9 mouse cellular contexts compared by ENCODE assay signal in genomic region chr8:122459990-122460389, GRCm38 (mm10). TPM values are rescaled to one million over a fixed set of nuclear protein-coding genes. Genes with fewer than 3 reads are reported as not detected.
DNase-seq lines count a peak whose midpoint lies in the region; ATAC-seq and TF ChIP-seq lines count a peak whose summit lies in the region.
"Had no signal": no experiment of that assay in that cellular context is flagged by ENCODE, and none has a peak within 500 bp of the region (broad histone marks: within the 10 kb centered on the region; RNA-seq: fewer than 3 reads in every experiment).

No protein-coding gene starts in this region.

- peaks cover 30% of the 10 kb centered on the region for H3K27me3 ChIP-seq in lung, embryonic 16.5 days (ENCODE audit: control insufficient read depth, insufficient read depth, low read depth, low read length)
- H3K27me3 ChIP-seq in forebrain, embryonic 14.5 days (replicated peaks; ENCODE audit: control insufficient read depth, insufficient read depth, low read length), result peaks cover 38% of the 10 kb centered on the region
- peaks cover 82% of the 10 kb centered on the region for H3K27me3 ChIP-seq in liver, embryonic 12.5 days (replicated peaks)
- no peaks in the 10 kb centered on the region; the same call in 1 of the 2 replicates for H3K27me3 ChIP-seq in stomach, postnatal 0 days (ENCODE audit: control insufficient read depth, insufficient read depth, low read length)

- no peak for TF ChIP-seq EP300 in stomach, postnatal 0 days (optimal IDR thresholded peaks at IDR 0.05)

- peak overlapping the region; percentile 8; the same call in 1 of the 2 replicates for H3K9ac ChIP-seq in lung, embryonic 16.5 days (ENCODE audit: low read length)
- no peak overlapping the region for H3K9ac ChIP-seq in forebrain, embryonic 14.5 days (ENCODE audit: low read length)
- H3K9ac ChIP-seq in liver, embryonic 12.5 days, result peak overlapping the region; percentile 12; the same call in 1 of the 2 replicates
- H3K9ac ChIP-seq in stomach, postnatal 0 days (ENCODE audit: low read length), result peak overlapping the region; percentile 27; the same call in 1 of the 2 replicates

- intact Hi-C loops in left cerebral cortex, postnatal 36 days (cut with DNase I), result no loop called here

- H3K4me2 ChIP-seq in lung, embryonic 16.5 days (ENCODE audit: low read depth, low read length), result peak overlapping the region; percentile 47
- H3K4me2 ChIP-seq in forebrain, embryonic 14.5 days (ENCODE audit: low read length), result peak overlapping the region; percentile 56
- peak overlapping the region; percentile 66 for H3K4me2 ChIP-seq in liver, embryonic 12.5 days
- peak overlapping the region; percentile 52 for H3K4me2 ChIP-seq in stomach, postnatal 0 days (replicated peaks; ENCODE audit: low read depth)

- no peak for DNase-seq in lung, postnatal 4 days
- DNase-seq in forebrain, embryonic 14.5 days (ENCODE audit: low spot score), result no peak
- no peak for DNase-seq in stomach, postnatal 0 days (ENCODE audit: low spot score)
- DNase-seq in cerebellum, postnatal 25 days, result no peak
- DNase-seq in left cerebral cortex, postnatal 36 days (ENCODE audit: low spot score in 2 of 2), result no peak
- DNase-seq in lung, postnatal 36 days, result no peak

- H3K4me1 ChIP-seq in lung, embryonic 16.5 days (replicated peaks; ENCODE audit: control insufficient read depth, insufficient read depth, low read length), result peaks cover 16% of the 10 kb centered on the region
- peaks cover 6% of the 10 kb centered on the region; the same call in 1 of the 2 replicates for H3K4me1 ChIP-seq in forebrain, embryonic 14.5 days (ENCODE audit: control insufficient read depth, insufficient read depth, low read length)
- peaks cover 51% of the 10 kb centered on the region for H3K4me1 ChIP-seq in liver, embryonic 12.5 days
- no peaks in the 10 kb centered on the region; the same call in 1 of the 2 replicates for H3K4me1 ChIP-seq in stomach, postnatal 0 days (replicated peaks; ENCODE audit: control insufficient read depth, insufficient read depth)

- 23% methylated on average over 7 of the region's 7 CpGs for WGBS in lung, embryonic 16.5 days
- 30% methylated on average over 7 of the region's 7 CpGs for WGBS in forebrain, embryonic 14.5 days
- 18% methylated on average over 7 of the region's 7 CpGs for WGBS in liver, embryonic 12.5 days (ENCODE audit: insufficient replicate concordance)
- WGBS in stomach, postnatal 0 days, result 35% methylated on average over 7 of the region's 7 CpGs

- no peaks in the 10 kb centered on the region for H3K9me3 ChIP-seq in lung, embryonic 16.5 days (ENCODE audit: control insufficient read depth, low read length)
- H3K9me3 ChIP-seq in forebrain, embryonic 14.5 days (replicated peaks; ENCODE audit: control insufficient read depth, low read length), result no peaks in the 10 kb centered on the region
- H3K9me3 ChIP-seq in liver, embryonic 12.5 days (replicated peaks), result no peaks in the 10 kb centered on the region
- H3K9me3 ChIP-seq in stomach, postnatal 0 days (ENCODE audit: control insufficient read depth, low read length), result no peaks in the 10 kb centered on the region

- H3K4me3 ChIP-seq in lung, embryonic 16.5 days (ENCODE audit: low read length), result peak overlapping the region; percentile 29
- H3K4me3 ChIP-seq in forebrain, embryonic 14.5 days (ENCODE audit: low read depth, low read length), result peak overlapping the region; percentile 26; the same call in 1 of the 2 replicates
- H3K4me3 ChIP-seq in liver, embryonic 12.5 days, result peak overlapping the region; percentile 39; the same call in 1 of the 2 replicates
- H3K4me3 ChIP-seq in stomach, postnatal 0 days (ENCODE audit: low read depth, low read length), result peak overlapping the region; percentile 27

- no peaks in the 10 kb centered on the region for H3K36me3 ChIP-seq in lung, embryonic 16.5 days (ENCODE audit: control insufficient read depth, insufficient read depth, low read length)
- no peaks in the 10 kb centered on the region for H3K36me3 ChIP-seq in forebrain, embryonic 14.5 days (ENCODE audit: control insufficient read depth, insufficient read depth, low read length)
- no peaks in the 10 kb centered on the region for H3K36me3 ChIP-seq in liver, embryonic 12.5 days
- H3K36me3 ChIP-seq in stomach, postnatal 0 days (ENCODE audit: control insufficient read depth, insufficient read depth, low read length), result no peaks in the 10 kb centered on the region

- no peak for TF ChIP-seq CTCF in stomach, postnatal 0 days (IDR thresholded peaks at IDR 0.05; ENCODE audit: low read depth)

- no peak overlapping the region for H3K27ac ChIP-seq in lung, embryonic 16.5 days (ENCODE audit: low read length)
- H3K27ac ChIP-seq in forebrain, embryonic 14.5 days (ENCODE audit: low read depth, low read length), result no peak overlapping the region
- no peak overlapping the region for H3K27ac ChIP-seq in liver, embryonic 12.5 days
- H3K27ac ChIP-seq in stomach, postnatal 0 days (replicated peaks), result no peak overlapping the region; the same call in 1 of the 2 replicates

- no peak for ATAC-seq in lung, embryonic 16.5 days (ENCODE audit: low read depth)
- no peak for ATAC-seq in forebrain, embryonic 14.5 days
- ATAC-seq in liver, embryonic 12.5 days, result no peak
- no peak for ATAC-seq in stomach, postnatal 0 days (ENCODE audit: low FRiP score, low TSS enrichment)

RNA-seq across cellular contexts. Expression of gene Snai3, which starts 0.5 kb away (rescaled TPM):
- 1.3 and 1.5 TPM in 2 replicates for polyA plus RNA-seq in lung, embryonic 16.5 days (2015; fragmentation: Nextera tagmentation; extraction: Ambion mirVana)
- polyA plus RNA-seq in forebrain, embryonic 14.5 days (2014; fragmentation: Nextera tagmentation; extraction: Ambion mirVana), result not detected in 2 replicates
- 0.18 and 0.36 TPM in 2 replicates for polyA plus RNA-seq in liver, embryonic 12.5 days (2016; fragmentation: Nextera tagmentation; extraction: Ambion mirVana)
- polyA plus RNA-seq in stomach, postnatal 0 days (2015; fragmentation: Nextera tagmentation; extraction: Ambion mirVana), result 1.4 and 1.6 TPM in 2 replicates
- total RNA-seq in left cerebral cortex, postnatal 36 days (2021), result under 1 TPM; 0.57 to 0.84 TPM
- total RNA-seq: adrenal gland, adult 18-20 months had no signal

RNA-seq across cellular contexts. Expression of gene Rnf166, which starts 15.9 kb away (rescaled TPM):
- polyA plus RNA-seq in lung, embryonic 16.5 days (2015; fragmentation: Nextera tagmentation; extraction: Ambion mirVana), result 38.1 and 40.1 TPM in 2 replicates
- 28.8 and 32.2 TPM in 2 replicates for polyA plus RNA-seq in forebrain, embryonic 14.5 days (2014; fragmentation: Nextera tagmentation; extraction: Ambion mirVana)
- 16.6 and 17.3 TPM in 2 replicates for polyA plus RNA-seq in liver, embryonic 12.5 days (2016; fragmentation: Nextera tagmentation; extraction: Ambion mirVana)
- polyA plus RNA-seq in stomach, postnatal 0 days (2015; fragmentation: Nextera tagmentation; extraction: Ambion mirVana), result 31.2 and 32.2 TPM in 2 replicates
- total RNA-seq in left cerebral cortex, postnatal 36 days (2021), result 10 to 100 TPM; 32.2 to 38.9 TPM

RNA-seq across cellular contexts. Expression of gene Ctu2, which starts 16.0 kb away (rescaled TPM):
- polyA plus RNA-seq in lung, embryonic 16.5 days (2015; fragmentation: Nextera tagmentation; extraction: Ambion mirVana), result 34.7 and 36.9 TPM in 2 replicates
- polyA plus RNA-seq in forebrain, embryonic 14.5 days (2014; fragmentation: Nextera tagmentation; extraction: Ambion mirVana), result 81.3 and 88.4 TPM in 2 replicates
- polyA plus RNA-seq in liver, embryonic 12.5 days (2016; fragmentation: Nextera tagmentation; extraction: Ambion mirVana), result 37.1 and 38.7 TPM in 2 replicates
- 33.1 and 34.5 TPM in 2 replicates for polyA plus RNA-seq in stomach, postnatal 0 days (2015; fragmentation: Nextera tagmentation; extraction: Ambion mirVana)
- 10 to 100 TPM; 19.7 to 29.1 TPM for total RNA-seq in left cerebral cortex, postnatal 36 days (2021)

RNA-seq across cellular contexts. Expression of gene Mvd, which starts 16.8 kb away (rescaled TPM):
- polyA plus RNA-seq in lung, embryonic 16.5 days (2015; fragmentation: Nextera tagmentation; extraction: Ambion mirVana), result 19.8 and 20.6 TPM in 2 replicates
- 41.8 and 51.9 TPM in 2 replicates for polyA plus RNA-seq in forebrain, embryonic 14.5 days (2014; fragmentation: Nextera tagmentation; extraction: Ambion mirVana)
- polyA plus RNA-seq in liver, embryonic 12.5 days (2016; fragmentation: Nextera tagmentation; extraction: Ambion mirVana), result 29.3 and 31.4 TPM in 2 replicates
- polyA plus RNA-seq in stomach, postnatal 0 days (2015; fragmentation: Nextera tagmentation; extraction: Ambion mirVana), result 34.6 and 35.7 TPM in 2 replicates
- 10 to 100 TPM; 20.5 to 30.8 TPM for total RNA-seq in left cerebral cortex, postnatal 36 days (2021)

RNA-seq across cellular contexts. Expression of gene Cyba, which starts 27.3 kb away (rescaled TPM):
- polyA plus RNA-seq in lung, embryonic 16.5 days (2015; fragmentation: Nextera tagmentation; extraction: Ambion mirVana), result 219 and 241 TPM in 2 replicates
- 33.5 and 39.3 TPM in 2 replicates for polyA plus RNA-seq in forebrain, embryonic 14.5 days (2014; fragmentation: Nextera tagmentation; extraction: Ambion mirVana)
- polyA plus RNA-seq in liver, embryonic 12.5 days (2016; fragmentation: Nextera tagmentation; extraction: Ambion mirVana), result 149 and 160 TPM in 2 replicates
- polyA plus RNA-seq in stomach, postnatal 0 days (2015; fragmentation: Nextera tagmentation; extraction: Ambion mirVana), result 250 and 267 TPM in 2 replicates
- total RNA-seq in left cerebral cortex, postnatal 36 days (2021), result 1 to 10 TPM; 7.9 TPM
